Comparison of ENCODE assay signal across 15 mouse cellular contexts in genomic region chr7:122242744-122243143, GRCm38 (mm10). TPM values are rescaled to one million over a fixed set of nuclear protein-coding genes. Genes with fewer than 3 reads are reported as not detected.
"Had no signal": no experiment of that assay in that cellular context is flagged by ENCODE, and none has a peak within 500 bp of the region (broad histone marks: within the 10 kb centered on the region; RNA-seq: fewer than 3 reads in every experiment).

No protein-coding gene starts in this region.

RNA-seq across cellular contexts. Expression of gene Chp2, which starts 23.4 kb away (rescaled TPM):
- total RNA-seq: hematopoietic stem cell, adult 5-6 weeks had no signal
- polyA plus RNA-seq: heart, embryonic 11.5 days; inflammation-experienced regulatory T-cells, adult 6 months had no signal

RNA-seq across cellular contexts. Expression of gene Ern2, which starts 56.7 kb away (rescaled TPM):
- total RNA-seq: heart, postnatal 10 days; heart, postnatal 14 days; heart, postnatal 25 days; heart, postnatal 36 days; heart, postnatal 4 days; hematopoietic stem cell, adult 5-6 weeks had no signal
- polyA plus RNA-seq: heart, embryonic 10.5 days; heart, embryonic 11.5 days; heart, embryonic 12.5 days; heart, embryonic 13.5 days; heart, embryonic 14.5 days; heart, postnatal 0 days; inflammation-experienced regulatory T-cells, adult 6 months; kidney, embryonic 14.5 days; kidney, embryonic 15.5 days had no signal
